Mouse (Mus musculus): ENCODE measurements at regions not wholly inside any gene's neighbourhood (a gene's known extent, or its start where the extent isn't known, plus 50 kb on each side); places are given as distances from the start of the nearest gene placed in this dataset.

- ATAC-seq (ENCODE audit: borderline replicate concordance, extremely low read depth, low FRiP score, low TSS enrichment): no peak
- no peak overlapping the region for H3K9ac ChIP-seq
- no peak overlapping the region for H3K27ac ChIP-seq
- H3K27me3 ChIP-seq: no peaks in the 10 kb centered on the region
- H3K9me3 ChIP-seq: no peaks in the 10 kb centered on the region
- WGBS: 77% methylated on average over 9 of the region's 9 CpGs
- H3K36me3 ChIP-seq: no peaks in the 10 kb centered on the region
- H3K4me3 ChIP-seq: no peak overlapping the region
- 0 out of 2 replicates have a peak, but pooled peaks cover 8% of the 10 kb centered on the region for H3K4me1 ChIP-seq
- H3K4me2 ChIP-seq: no peak overlapping the region
These were observed 96.6 kb upstream of the 1700021F07Rik start for GRCm38 (mm10) chr2:173425754-173426153.

GRCm38 (mm10) chr2:173426191-173427065 lies 96.0 kb upstream of the 1700021F07Rik start:
- peak; percentile 47 for ATAC-seq (ENCODE audit: borderline replicate concordance, extremely low read depth, low FRiP score, low TSS enrichment)
- H3K9me3 ChIP-seq: no peaks in the 10 kb centered on the region

GRCm38 (mm10) chr2:173427888-173428450 lies 94.4 kb upstream of the 1700021F07Rik start:
- Histone ChIP-seq H3K4me3 (no peak overlapping the region), H3K27ac (no peak overlapping the region), H3K27me3 (no peaks in the 10 kb centered on the region), H3K36me3 (no peaks in the 10 kb centered on the region), H3K9ac (no peak overlapping the region), H3K4me1 (0 out of 2 replicates have a peak, but pooled peaks cover 15% of the 10 kb centered on the region), H3K9me3 (no peaks in the 10 kb centered on the region), H3K4me2 (no peak overlapping the region)
- ATAC-seq (ENCODE audit: borderline replicate concordance, extremely low read depth, low FRiP score, low TSS enrichment): no peak
- WGBS: 63% methylated on average over 10 of the region's 10 CpGs

More at GRCm38 (mm10) chr2:173426191-173427065, 96.0 kb upstream of the 1700021F07Rik start:
- H3K36me3 ChIP-seq: no peaks in the 10 kb centered on the region
- no peaks in the 10 kb centered on the region for H3K27me3 ChIP-seq
- 62% methylated on average over 16 of the region's 16 CpGs for WGBS
- no peak overlapping the region for H3K9ac ChIP-seq
- H3K27ac ChIP-seq: no peak overlapping the region
- H3K4me2 ChIP-seq: no peak overlapping the region
- no peak overlapping the region for H3K4me3 ChIP-seq
- H3K4me1 ChIP-seq: 0 out of 2 replicates have a peak, but pooled peaks cover 7% of the 10 kb centered on the region

GRCm38 (mm10) chr2:173431841-173432240 lies 90.5 kb upstream of the 1700021F07Rik start:
- WGBS: 57% methylated on average over 5 of the region's 5 CpGs
- Histone ChIP-seq H3K9me3 (no peaks in the 10 kb centered on the region), H3K36me3 (no peaks in the 10 kb centered on the region), H3K27ac (no peak overlapping the region), H3K4me3 (no peak overlapping the region), H3K9ac (no peak overlapping the region), H3K4me2 (no peak overlapping the region), H3K4me1 (peaks cover 17% of the 10 kb centered on the region; the same call in 1 of the 2 replicates), H3K27me3 (no peaks in the 10 kb centered on the region)
- ATAC-seq (ENCODE audit: borderline replicate concordance, extremely low read depth, low FRiP score, low TSS enrichment): no peak

GRCm38 (mm10) chr2:173432258-173432657 lies 90.1 kb upstream of the 1700021F07Rik start:
- Histone ChIP-seq H3K27ac (no peak overlapping the region), H3K36me3 (no peaks in the 10 kb centered on the region), H3K27me3 (no peaks in the 10 kb centered on the region), H3K4me3 (no peak overlapping the region), H3K4me2 (no peak overlapping the region), H3K9me3 (no peaks in the 10 kb centered on the region), H3K4me1 (peaks cover 17% of the 10 kb centered on the region; the same call in 1 of the 2 replicates), H3K9ac (no peak overlapping the region)
- WGBS: 49% methylated on average over 3 of the region's 3 CpGs
- no peak for ATAC-seq (ENCODE audit: borderline replicate concordance, extremely low read depth, low FRiP score, low TSS enrichment)

GRCm38 (mm10) chr2:173432886-173433624 lies 89.3 kb upstream of the 1700021F07Rik start:
- peaks cover 14% of the 10 kb centered on the region; the same call in 1 of the 2 replicates for H3K4me1 ChIP-seq
- H3K27me3 ChIP-seq: no peaks in the 10 kb centered on the region
- H3K27ac ChIP-seq: no peak overlapping the region
- WGBS: 71% methylated on average over 9 of the region's 9 CpGs
- H3K9ac ChIP-seq: no peak overlapping the region
- H3K4me2 ChIP-seq: no peak overlapping the region
- no peak for ATAC-seq (ENCODE audit: borderline replicate concordance, extremely low read depth, low FRiP score, low TSS enrichment)
- H3K36me3 ChIP-seq: no peaks in the 10 kb centered on the region
- H3K9me3 ChIP-seq: no peaks in the 10 kb centered on the region
- no peak overlapping the region for H3K4me3 ChIP-seq

GRCm38 (mm10) chr2:173436580-173436979 lies 85.8 kb upstream of the 1700021F07Rik start:
- 52% methylated on average over 3 of the region's 3 CpGs for WGBS
- Histone ChIP-seq H3K4me1 (peaks cover 14% of the 10 kb centered on the region; the same call in 1 of the 2 replicates), H3K4me2 (no peak overlapping the region), H3K9me3 (no peaks in the 10 kb centered on the region), H3K27ac (no peak overlapping the region), H3K27me3 (no peaks in the 10 kb centered on the region), H3K36me3 (no peaks in the 10 kb centered on the region), H3K4me3 (no peak overlapping the region), H3K9ac (no peak overlapping the region)
- ATAC-seq (ENCODE audit: borderline replicate concordance, extremely low read depth, low FRiP score, low TSS enrichment): no peak

- no peaks in the 10 kb centered on the region for H3K27me3 ChIP-seq
- no peaks in the 10 kb centered on the region for H3K9me3 ChIP-seq
- H3K4me1 ChIP-seq: peaks cover 6% of the 10 kb centered on the region; the same call in 1 of the 2 replicates
- H3K4me3 ChIP-seq: no peak overlapping the region
- ATAC-seq (ENCODE audit: borderline replicate concordance, extremely low read depth, low FRiP score, low TSS enrichment): 0 out of 2 replicates have a peak, but pooled peaks have one; percentile 12
- H3K9ac ChIP-seq: no peak overlapping the region
- 56% methylated on average over 9 of the region's 9 CpGs for WGBS
- H3K27ac ChIP-seq: peak overlapping the region; percentile 39; the same call in 1 of the 2 replicates
- H3K36me3 ChIP-seq: no peaks in the 10 kb centered on the region
- H3K4me2 ChIP-seq: no peak overlapping the region
These were observed 83.4 kb upstream of the 1700021F07Rik start for GRCm38 (mm10) chr2:173439031-173439430.

- ATAC-seq (ENCODE audit: borderline replicate concordance, extremely low read depth, low FRiP score, low TSS enrichment): no peak
These were observed 80.3 kb upstream of the 1700021F07Rik start for GRCm38 (mm10) chr2:173442056-173442455.

GRCm38 (mm10) chr2:173443262-173443661 lies 79.1 kb upstream of the 1700021F07Rik start:
- WGBS: 66% methylated on average over 10 of the region's 10 CpGs
- H3K4me1 ChIP-seq: no peaks in the 10 kb centered on the region
- ATAC-seq (ENCODE audit: borderline replicate concordance, extremely low read depth, low FRiP score, low TSS enrichment): no peak
- no peaks in the 10 kb centered on the region for H3K36me3 ChIP-seq
- H3K27ac ChIP-seq: no peak overlapping the region
- no peaks in the 10 kb centered on the region for H3K27me3 ChIP-seq
- no peaks in the 10 kb centered on the region for H3K9me3 ChIP-seq
- no peak overlapping the region for H3K4me3 ChIP-seq
- no peak overlapping the region for H3K4me2 ChIP-seq
- H3K9ac ChIP-seq: no peak overlapping the region

More at GRCm38 (mm10) chr2:173442056-173442455, 80.3 kb upstream of the 1700021F07Rik start:
- H3K9me3 ChIP-seq: no peaks in the 10 kb centered on the region
- H3K4me3 ChIP-seq: no peak overlapping the region
- H3K4me2 ChIP-seq: no peak overlapping the region
- 78% methylated on average over 11 of the region's 11 CpGs for WGBS
- H3K27me3 ChIP-seq: no peaks in the 10 kb centered on the region
- H3K36me3 ChIP-seq: no peaks in the 10 kb centered on the region
- no peaks in the 10 kb centered on the region for H3K4me1 ChIP-seq
- H3K9ac ChIP-seq: no peak overlapping the region
- no peak overlapping the region for H3K27ac ChIP-seq

GRCm38 (mm10) chr2:173444386-173444785 lies 78.0 kb upstream of the 1700021F07Rik start:
- no peak overlapping the region for H3K4me2 ChIP-seq
- H3K4me3 ChIP-seq: no peak overlapping the region
- no peaks in the 10 kb centered on the region for H3K9me3 ChIP-seq
- H3K27ac ChIP-seq: no peak overlapping the region
- H3K27me3 ChIP-seq: no peaks in the 10 kb centered on the region
- no peak overlapping the region for H3K9ac ChIP-seq
- 78% methylated on average over 9 of the region's 9 CpGs for WGBS
- ATAC-seq (ENCODE audit: borderline replicate concordance, extremely low read depth, low FRiP score, low TSS enrichment): no peak
- no peaks in the 10 kb centered on the region for H3K36me3 ChIP-seq
- peaks cover 3% of the 10 kb centered on the region; the same call in 1 of the 2 replicates for H3K4me1 ChIP-seq
